Mouse (Mus musculus): ENCODE results near the gene Rps6ka5. TPM values are rescaled to one million over a fixed set of nuclear protein-coding genes. Genes with fewer than 3 reads are reported as not detected.

Rps6ka5 gene
- polyA plus RNA-seq, 1 experiment from 2014 or later = 7.2 TPM

DNA sequence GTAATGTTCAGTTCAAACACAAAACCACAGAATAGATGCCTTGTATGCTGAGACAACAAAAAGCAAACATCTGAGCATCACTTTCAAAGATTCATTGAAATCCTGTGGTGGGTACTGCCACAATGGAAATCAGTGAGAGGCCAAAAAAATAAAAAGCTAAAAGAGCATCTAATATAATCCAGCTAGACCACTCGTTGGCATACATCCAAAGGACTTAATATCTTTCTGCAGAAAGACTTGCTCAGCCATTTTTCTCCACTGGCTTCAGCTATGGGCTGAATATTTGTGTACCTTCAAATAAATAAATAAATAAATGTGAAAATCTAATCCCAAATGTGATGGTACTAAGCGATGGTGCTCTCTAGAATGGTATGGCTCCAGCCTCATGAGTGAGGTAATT lies 39.8 kb downstream of the Rps6ka5 start:
- ATAC-seq (replicated peaks) = no peak
- Histone ChIP-seq H3K4me1 (no peaks in the 10 kb centered on the region), H3K27ac (no peak overlapping the region), H3K27me3 (replicated peaks) (no peaks in the 10 kb centered on the region), H3K9me3 (no peaks in the 10 kb centered on the region), H3K4me2 (no peak overlapping the region), H3K36me3 (replicated peaks) (no peaks in the 10 kb centered on the region), H3K9ac (no peak overlapping the region), H3K4me3 (no peak overlapping the region)
- WGBS = 77% methylated on average over 2 of the region's 2 CpGs

DNA sequence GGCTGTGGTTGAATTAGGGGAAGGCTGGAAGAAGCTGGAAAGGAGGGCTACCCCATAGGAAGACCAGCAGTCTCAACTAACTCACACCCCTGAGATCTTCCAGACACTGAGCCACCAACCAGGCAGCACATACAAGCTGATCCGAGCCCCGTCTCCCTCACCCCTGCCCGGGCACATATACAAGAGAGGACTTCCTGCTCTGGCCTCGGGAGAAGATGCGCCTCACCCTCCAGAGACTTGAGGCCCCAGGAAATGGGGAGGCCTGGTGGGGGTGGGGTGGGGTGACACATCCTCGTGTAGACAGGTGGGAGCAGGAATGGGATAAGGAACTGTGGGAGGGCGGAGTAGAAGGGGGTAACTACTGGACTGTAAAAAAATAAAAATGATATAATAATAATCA lies 45.0 kb downstream of the Rps6ka5 start:
- WGBS = 92% methylated on average over 7 of the region's 7 CpGs
- Histone ChIP-seq H3K36me3 (replicated peaks) (no peaks in the 10 kb centered on the region), H3K4me1 (no peaks in the 10 kb centered on the region), H3K9ac (no peak overlapping the region), H3K27me3 (replicated peaks) (no peaks in the 10 kb centered on the region), H3K27ac (no peak overlapping the region), H3K9me3 (no peaks in the 10 kb centered on the region), H3K4me3 (no peak overlapping the region), H3K4me2 (no peak overlapping the region)
- ATAC-seq (replicated peaks) = no peak

DNA sequence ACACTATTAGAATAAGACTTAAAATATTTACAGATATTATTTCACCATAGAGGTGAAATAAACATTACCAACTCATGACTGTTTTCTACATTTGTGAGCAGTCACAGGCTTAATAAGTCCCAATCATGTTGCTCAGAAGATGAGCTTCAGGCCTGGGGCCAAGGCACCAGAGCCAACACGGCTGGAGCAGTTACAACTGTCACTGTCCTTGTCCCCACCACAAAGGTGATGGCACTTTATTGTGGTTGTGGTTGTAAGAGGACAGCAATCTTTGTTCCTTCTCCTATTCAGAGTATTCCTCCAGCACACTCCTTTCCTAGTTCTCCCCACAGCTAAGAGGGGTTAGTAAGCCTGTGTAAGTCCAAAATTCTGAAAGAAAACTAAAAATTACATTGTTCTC lies 45.5 kb downstream of the Rps6ka5 start:
- no peak for ATAC-seq (replicated peaks)
- Histone ChIP-seq H3K4me3 (no peak overlapping the region), H3K9me3 (no peaks in the 10 kb centered on the region), H3K27ac (no peak overlapping the region), H3K27me3 (replicated peaks) (no peaks in the 10 kb centered on the region), H3K4me1 (no peaks in the 10 kb centered on the region), H3K36me3 (replicated peaks) (no peaks in the 10 kb centered on the region), H3K4me2 (no peak overlapping the region), H3K9ac (no peak overlapping the region)
- 67% methylated on average over 1 of the region's 1 CpGs for WGBS

DNA sequence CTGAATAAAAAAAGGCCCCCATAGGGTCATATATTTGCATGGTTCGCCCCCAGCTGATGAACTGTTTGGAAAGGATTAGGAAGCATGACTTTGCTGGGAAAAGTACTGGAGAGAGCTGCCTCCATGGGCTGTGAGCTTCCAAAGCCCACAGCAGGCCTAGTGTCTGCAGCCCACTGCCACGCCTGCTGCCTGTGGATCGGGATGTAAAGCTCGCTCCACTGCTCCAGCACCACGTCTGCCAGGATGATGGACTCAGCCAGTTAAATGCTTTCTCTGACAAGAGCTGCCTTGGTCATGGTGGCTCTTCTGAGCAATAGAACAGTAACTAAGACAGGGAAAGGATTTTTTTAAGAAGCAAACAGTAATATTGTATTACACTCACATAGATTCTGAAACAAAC lies 46.1 kb downstream of the Rps6ka5 start:
- WGBS = 75% methylated on average over 5 of the region's 5 CpGs
- Histone ChIP-seq H3K27me3 (replicated peaks) (no peaks in the 10 kb centered on the region), H3K4me1 (no peaks in the 10 kb centered on the region), H3K9me3 (no peaks in the 10 kb centered on the region), H3K4me3 (no peak overlapping the region), H3K4me2 (no peak overlapping the region), H3K36me3 (replicated peaks) (no peaks in the 10 kb centered on the region), H3K27ac (no peak overlapping the region), H3K9ac (no peak overlapping the region)
- ATAC-seq (replicated peaks) = no peak

DNA sequence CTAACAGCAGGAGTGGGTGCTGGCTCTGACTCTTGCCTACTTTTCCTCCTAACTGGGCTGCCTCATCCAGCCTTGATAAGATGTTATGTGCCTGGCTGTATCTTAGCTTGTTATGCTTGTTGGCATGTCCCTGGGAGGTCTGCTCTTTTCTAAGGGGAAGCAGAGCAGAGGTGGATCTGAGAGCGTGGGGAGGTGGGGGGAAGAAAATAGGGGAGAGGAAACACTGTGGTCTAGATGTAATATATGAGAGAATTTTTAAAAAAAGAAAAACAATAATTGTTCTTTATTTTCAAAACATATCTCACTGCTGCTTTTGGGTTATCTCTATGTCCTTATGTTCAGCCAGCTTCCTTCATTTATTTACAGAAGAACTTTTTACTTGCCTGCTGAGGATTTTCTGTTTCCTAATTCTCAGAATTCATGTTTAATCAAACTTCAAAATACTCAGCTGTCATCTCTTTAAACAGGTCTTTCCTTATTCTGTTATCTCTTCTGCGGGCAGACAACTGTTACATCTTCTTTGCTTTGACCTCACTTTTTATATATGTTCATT lies 56.1 kb downstream of the Rps6ka5 start:
- no peak overlapping the region for H3K4me3 ChIP-seq
- no peak overlapping the region for H3K9ac ChIP-seq
- H3K9me3 ChIP-seq = no peaks in the 10 kb centered on the region
- H3K27me3 ChIP-seq (replicated peaks) = no peaks in the 10 kb centered on the region
- no peak overlapping the region for H3K27ac ChIP-seq
- no peak overlapping the region for H3K4me2 ChIP-seq
- H3K4me1 ChIP-seq = no peaks in the 10 kb centered on the region
- no peak for ATAC-seq (replicated peaks)
- 84% methylated on average over 2 of the region's 2 CpGs for WGBS
- no peaks in the 10 kb centered on the region for H3K36me3 ChIP-seq (replicated peaks)

DNA sequence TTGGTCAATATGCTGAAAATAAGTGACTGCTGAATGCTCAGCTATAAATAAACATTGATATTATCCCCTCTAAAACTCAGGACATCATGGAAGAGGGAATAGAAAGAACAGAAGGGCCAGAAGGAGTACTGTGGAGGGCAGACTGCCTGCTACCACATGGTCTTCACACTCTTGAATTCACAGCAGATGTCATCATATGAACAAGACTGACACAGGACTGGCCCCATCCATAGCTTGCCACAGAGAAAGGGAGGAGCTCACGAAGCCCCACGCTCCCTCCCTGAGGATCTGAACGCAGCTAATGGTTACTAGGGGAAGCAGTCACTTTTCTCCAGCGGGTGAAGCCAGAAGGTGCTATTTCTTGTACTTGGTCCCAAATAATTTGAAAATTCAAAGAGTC lies 61.5 kb downstream of the Rps6ka5 start:
- H3K27ac ChIP-seq = no peak overlapping the region
- WGBS = 75% methylated on average over 4 of the region's 4 CpGs

DNA sequence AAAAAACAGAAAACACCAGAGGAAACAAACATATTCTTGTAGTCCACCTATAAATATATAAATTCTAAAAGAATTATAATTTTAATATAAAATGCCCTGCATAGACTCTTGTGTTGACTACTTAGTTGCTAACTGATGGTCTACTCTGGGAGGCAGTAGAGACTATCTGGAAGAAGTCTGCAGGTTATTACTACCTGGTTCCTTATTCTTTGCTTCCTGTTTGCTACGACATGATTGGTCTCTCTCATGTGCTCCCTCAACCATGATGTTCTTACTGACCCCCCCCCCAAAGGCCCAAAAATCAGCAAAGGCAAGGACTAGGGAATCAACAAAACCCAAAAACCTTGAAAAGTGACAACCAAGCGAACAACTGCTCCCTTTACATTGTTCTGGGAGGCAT lies 66.7 kb downstream of the Rps6ka5 start:
- Histone ChIP-seq H3K27ac (no peak overlapping the region), H3K9me3 (no peaks in the 10 kb centered on the region), H3K4me3 (no peak overlapping the region), H3K4me1 (no peaks in the 10 kb centered on the region), H3K27me3 (replicated peaks) (no peaks in the 10 kb centered on the region), H3K9ac (no peak overlapping the region), H3K4me2 (no peak overlapping the region), H3K36me3 (replicated peaks) (no peaks in the 10 kb centered on the region)
- WGBS = 94% methylated on average over 2 of the region's 2 CpGs
- no peak for ATAC-seq (replicated peaks)

More for the DNA sequence above, 61.5 kb downstream of the Rps6ka5 start:
- H3K4me2 ChIP-seq = no peak overlapping the region
- no peak for ATAC-seq (replicated peaks)
- H3K9me3 ChIP-seq = no peaks in the 10 kb centered on the region
- no peaks in the 10 kb centered on the region for H3K4me1 ChIP-seq
- no peak overlapping the region for H3K9ac ChIP-seq
- H3K27me3 ChIP-seq (replicated peaks) = no peaks in the 10 kb centered on the region
- no peaks in the 10 kb centered on the region for H3K36me3 ChIP-seq (replicated peaks)
- no peak overlapping the region for H3K4me3 ChIP-seq

DNA sequence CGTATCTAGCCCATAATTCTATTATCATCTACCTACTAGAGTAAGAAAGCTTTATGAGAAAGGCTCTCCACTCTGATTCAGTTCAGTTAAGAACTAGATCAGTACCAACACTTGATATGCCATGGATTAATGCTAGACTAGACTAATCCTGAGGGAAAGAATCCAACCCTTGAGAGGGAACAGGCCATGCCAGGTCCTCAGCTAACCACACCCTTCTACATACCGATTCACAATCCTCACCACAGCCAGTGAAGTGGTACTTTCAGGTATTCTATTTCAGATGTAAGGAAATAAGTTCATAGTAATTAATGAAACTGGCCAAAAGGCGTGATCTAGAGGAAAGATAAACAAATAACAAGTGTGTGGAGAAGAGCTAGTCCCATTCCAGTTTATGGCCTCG lies 70.8 kb downstream of the Rps6ka5 start:
- no peaks in the 10 kb centered on the region for H3K36me3 ChIP-seq (replicated peaks)
- H3K4me2 ChIP-seq = no peak overlapping the region
- ATAC-seq (replicated peaks) = no peak
- H3K4me1 ChIP-seq = no peaks in the 10 kb centered on the region
- H3K27ac ChIP-seq = no peak overlapping the region
- H3K4me3 ChIP-seq = no peak overlapping the region
- WGBS = 88% methylated on average over 4 of the region's 4 CpGs
- H3K27me3 ChIP-seq (replicated peaks) = no peaks in the 10 kb centered on the region
- no peak overlapping the region for H3K9ac ChIP-seq
- no peaks in the 10 kb centered on the region for H3K9me3 ChIP-seq

DNA sequence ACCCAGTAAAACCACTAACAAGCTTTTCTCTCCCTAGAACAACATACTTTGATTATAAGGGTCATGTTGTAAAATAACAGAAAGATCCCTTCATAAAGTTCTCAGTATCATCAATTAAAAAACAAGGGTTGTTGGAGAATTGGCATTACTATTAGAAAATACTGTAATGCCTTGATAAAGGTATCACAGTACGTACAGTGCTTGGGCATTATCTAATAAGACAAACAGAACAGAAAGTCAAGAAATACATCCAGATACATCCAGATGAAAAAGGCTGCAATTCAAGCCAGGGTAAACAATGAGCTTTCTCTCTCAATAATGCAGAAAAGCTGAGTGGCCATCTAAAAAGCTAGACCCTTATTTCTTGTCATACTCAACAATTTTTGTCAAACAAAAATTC lies 84.8 kb downstream of the Rps6ka5 start:
- 96% methylated on average over 1 of the region's 1 CpGs for WGBS
- Histone ChIP-seq H3K9me3 (no peaks in the 10 kb centered on the region), H3K4me2 (no peak overlapping the region), H3K9ac (no peak overlapping the region), H3K27me3 (replicated peaks) (no peaks in the 10 kb centered on the region), H3K4me3 (no peak overlapping the region), H3K4me1 (no peaks in the 10 kb centered on the region), H3K36me3 (replicated peaks) (no peaks in the 10 kb centered on the region), H3K27ac (no peak overlapping the region)
- ATAC-seq (replicated peaks) = no peak

DNA sequence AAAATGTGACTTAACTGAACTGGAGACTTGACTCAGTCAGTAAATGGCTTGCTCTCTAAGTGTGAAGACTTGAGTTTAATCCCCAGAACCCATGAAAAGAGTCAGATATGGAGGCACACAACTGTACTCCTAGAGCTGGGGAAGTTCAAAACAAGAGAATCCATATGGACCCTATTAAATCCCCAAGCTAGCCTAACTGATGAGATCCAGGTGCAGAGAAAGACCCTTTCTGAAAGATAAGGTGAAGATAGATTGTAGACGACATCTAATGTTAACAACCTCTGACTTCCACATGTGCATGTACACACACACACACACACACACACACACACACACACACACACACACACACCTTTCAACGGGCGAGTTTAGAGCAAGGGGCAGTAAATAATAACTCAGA lies 86.1 kb downstream of the Rps6ka5 start:
- H3K4me1 ChIP-seq = no peaks in the 10 kb centered on the region
- no peaks in the 10 kb centered on the region for H3K27me3 ChIP-seq (replicated peaks)
- no peaks in the 10 kb centered on the region for H3K9me3 ChIP-seq
- WGBS = 84% methylated on average over 3 of the region's 3 CpGs
- H3K4me2 ChIP-seq = no peak overlapping the region
- no peak overlapping the region for H3K27ac ChIP-seq
- ATAC-seq (replicated peaks) = no peak
- no peaks in the 10 kb centered on the region for H3K36me3 ChIP-seq (replicated peaks)
- no peak overlapping the region for H3K4me3 ChIP-seq
- no peak overlapping the region for H3K9ac ChIP-seq

DNA sequence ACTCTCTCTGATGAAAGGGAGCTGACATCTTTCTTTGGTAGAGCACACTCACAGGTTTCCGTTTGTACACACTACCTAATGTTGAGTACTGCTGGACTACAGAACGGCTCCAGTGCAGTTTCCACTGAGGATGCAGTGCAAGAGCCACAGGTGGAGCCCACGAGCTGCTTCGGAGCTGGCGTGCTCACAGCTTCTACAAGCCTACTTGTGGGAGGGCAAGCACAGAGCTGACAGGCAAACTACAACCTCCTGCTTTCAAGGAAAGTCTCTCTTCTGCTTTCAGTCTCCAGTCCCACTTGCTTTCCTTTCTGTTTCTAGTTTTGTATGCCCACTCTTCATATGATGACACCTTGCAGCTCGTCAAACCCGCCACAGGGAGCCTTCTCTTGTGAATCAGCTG lies 87.1 kb downstream of the Rps6ka5 start:
- Histone ChIP-seq H3K9ac (no peak overlapping the region), H3K27me3 (replicated peaks) (no peaks in the 10 kb centered on the region), H3K4me2 (no peak overlapping the region), H3K4me1 (no peaks in the 10 kb centered on the region), H3K36me3 (replicated peaks) (no peaks in the 10 kb centered on the region), H3K4me3 (no peak overlapping the region), H3K9me3 (no peaks in the 10 kb centered on the region), H3K27ac (no peak overlapping the region)
- WGBS = 43% methylated on average over 7 of the region's 7 CpGs
- no peak for ATAC-seq (replicated peaks)

DNA sequence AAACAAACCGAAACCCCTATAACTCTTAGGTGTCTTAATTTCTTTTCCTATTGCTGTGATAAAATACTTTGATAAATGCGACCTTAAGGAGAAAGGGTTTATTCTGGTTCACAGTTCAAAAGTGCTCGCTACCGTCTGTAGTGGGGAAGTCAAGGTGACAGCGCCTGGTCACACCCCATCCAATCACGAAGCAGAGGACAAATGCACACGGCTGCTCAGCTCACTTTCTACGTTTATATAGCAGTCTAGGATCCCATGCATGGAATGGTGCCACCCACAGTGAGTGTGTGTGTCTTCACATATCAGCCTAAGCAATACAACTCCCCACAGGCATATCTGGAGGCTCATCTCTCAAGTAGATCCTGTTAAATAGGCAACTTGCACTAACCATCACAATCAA lies 88.9 kb downstream of the Rps6ka5 start:
- H3K9ac ChIP-seq = no peak overlapping the region
- H3K4me1 ChIP-seq = no peaks in the 10 kb centered on the region
- no peaks in the 10 kb centered on the region for H3K27me3 ChIP-seq (replicated peaks)
- WGBS = 93% methylated on average over 8 of the region's 8 CpGs
- H3K4me3 ChIP-seq = no peak overlapping the region
- H3K4me2 ChIP-seq = no peak overlapping the region
- ATAC-seq (replicated peaks) = no peak
- H3K27ac ChIP-seq = no peak overlapping the region
- H3K36me3 ChIP-seq (replicated peaks) = no peaks in the 10 kb centered on the region
- no peaks in the 10 kb centered on the region for H3K9me3 ChIP-seq

DNA sequence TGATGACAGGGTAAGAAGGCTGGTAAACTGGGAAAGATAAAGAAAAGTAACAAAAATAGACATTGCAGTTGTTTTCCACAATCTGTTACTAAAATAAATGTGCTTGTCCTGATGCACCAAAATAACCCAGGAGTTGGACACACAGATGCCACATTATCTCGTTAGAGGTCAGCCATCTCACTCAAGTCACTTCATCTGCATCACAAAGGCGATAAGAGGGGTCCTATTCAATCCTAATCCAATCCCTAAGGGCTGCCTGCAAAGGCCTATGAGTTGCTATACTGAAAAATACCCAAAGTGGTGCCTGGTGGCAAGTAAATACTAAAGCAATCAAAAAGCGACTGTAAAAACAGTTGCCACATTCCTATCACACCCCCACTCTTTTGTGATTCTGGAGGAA lies 90.0 kb downstream of the Rps6ka5 start:
- WGBS = 12% methylated on average over 3 of the region's 3 CpGs
- Histone ChIP-seq H3K4me3 (no peak overlapping the region), H3K4me2 (no peak overlapping the region), H3K27me3 (replicated peaks) (no peaks in the 10 kb centered on the region), H3K36me3 (replicated peaks) (no peaks in the 10 kb centered on the region), H3K4me1 (no peaks in the 10 kb centered on the region), H3K27ac (no peak overlapping the region), H3K9me3 (no peaks in the 10 kb centered on the region), H3K9ac (no peak overlapping the region)
- ATAC-seq (replicated peaks) = no peak

DNA sequence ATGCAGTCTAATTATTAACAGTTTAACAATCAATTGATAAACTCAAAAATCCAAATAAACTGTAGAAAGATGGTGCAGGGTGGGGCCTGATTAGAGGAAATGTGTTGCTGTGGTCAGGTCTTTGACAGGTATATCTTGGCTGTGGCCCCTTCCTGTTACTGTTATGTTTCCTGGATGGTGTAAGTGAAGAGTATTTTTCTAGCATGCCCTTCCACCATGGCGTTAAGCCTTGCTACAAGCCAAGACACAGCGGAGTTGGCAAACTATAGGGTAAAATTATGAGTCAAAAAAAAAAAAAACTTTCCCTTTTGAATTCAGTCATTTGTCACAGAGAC lies 90.5 kb downstream of the Rps6ka5 start:
- Histone ChIP-seq H3K27me3 (replicated peaks) (no peaks in the 10 kb centered on the region), H3K9me3 (no peaks in the 10 kb centered on the region), H3K4me2 (no peak overlapping the region), H3K4me3 (no peak overlapping the region), H3K9ac (no peak overlapping the region), H3K27ac (no peak overlapping the region), H3K4me1 (no peaks in the 10 kb centered on the region), H3K36me3 (replicated peaks) (no peaks in the 10 kb centered on the region)
- ATAC-seq (replicated peaks) = no peak
- WGBS = 90% methylated on average over 2 of the region's 2 CpGs

All from midbrain, embryonic 15.5 days (tissue).